Mouse (Mus musculus): ENCODE measurements around the gene Rad54l2.

The Rad54l2 gene

GRCm38 (mm10) chr9:106788812-106789321 lies at the start of gene Rad54l2:
Gene Rad54l2, minus strand, starts transcription at chr9:106789194.
- peak; percentile 86 for DNase-seq (ENCODE audit: low spot score)

DNA sequence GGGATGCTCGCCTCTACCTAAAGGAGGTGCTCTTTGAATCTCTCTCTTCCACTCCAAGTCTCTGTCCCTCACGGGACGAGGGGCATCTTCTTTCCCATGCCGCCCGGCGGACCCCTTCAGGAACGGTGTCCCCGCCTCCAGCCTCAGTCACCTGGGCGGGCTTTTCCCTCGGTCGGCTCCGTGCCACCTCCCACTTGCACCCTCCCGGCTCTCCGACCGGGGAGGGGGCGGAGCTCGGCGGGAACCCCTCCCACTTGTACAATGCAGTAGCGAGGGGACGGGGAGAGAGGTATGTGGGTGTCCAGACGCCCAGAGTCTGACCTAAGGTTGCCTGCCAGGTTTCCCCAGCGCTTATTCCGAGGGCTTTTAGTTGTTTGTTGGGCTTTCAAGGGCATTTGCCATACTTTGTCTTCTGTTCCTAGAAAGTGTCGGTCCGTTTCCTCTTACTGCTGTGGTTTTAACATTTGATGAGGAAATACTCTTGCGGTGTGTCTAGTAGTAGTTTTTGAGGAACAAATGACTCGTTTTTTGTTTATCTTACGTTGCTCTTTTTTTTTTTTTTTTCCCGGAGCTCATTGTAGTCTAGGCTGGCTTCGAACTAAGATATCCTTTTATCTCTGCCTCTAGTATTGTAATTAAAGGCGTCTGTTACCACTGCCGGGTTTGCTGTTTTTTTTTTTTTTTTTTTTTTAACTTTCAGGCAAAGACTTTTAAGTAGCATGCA lies 33.5 kb upstream of the Rad54l2 start:
- peak; percentile 91 for DNase-seq (ENCODE audit: low spot score)

DNA sequence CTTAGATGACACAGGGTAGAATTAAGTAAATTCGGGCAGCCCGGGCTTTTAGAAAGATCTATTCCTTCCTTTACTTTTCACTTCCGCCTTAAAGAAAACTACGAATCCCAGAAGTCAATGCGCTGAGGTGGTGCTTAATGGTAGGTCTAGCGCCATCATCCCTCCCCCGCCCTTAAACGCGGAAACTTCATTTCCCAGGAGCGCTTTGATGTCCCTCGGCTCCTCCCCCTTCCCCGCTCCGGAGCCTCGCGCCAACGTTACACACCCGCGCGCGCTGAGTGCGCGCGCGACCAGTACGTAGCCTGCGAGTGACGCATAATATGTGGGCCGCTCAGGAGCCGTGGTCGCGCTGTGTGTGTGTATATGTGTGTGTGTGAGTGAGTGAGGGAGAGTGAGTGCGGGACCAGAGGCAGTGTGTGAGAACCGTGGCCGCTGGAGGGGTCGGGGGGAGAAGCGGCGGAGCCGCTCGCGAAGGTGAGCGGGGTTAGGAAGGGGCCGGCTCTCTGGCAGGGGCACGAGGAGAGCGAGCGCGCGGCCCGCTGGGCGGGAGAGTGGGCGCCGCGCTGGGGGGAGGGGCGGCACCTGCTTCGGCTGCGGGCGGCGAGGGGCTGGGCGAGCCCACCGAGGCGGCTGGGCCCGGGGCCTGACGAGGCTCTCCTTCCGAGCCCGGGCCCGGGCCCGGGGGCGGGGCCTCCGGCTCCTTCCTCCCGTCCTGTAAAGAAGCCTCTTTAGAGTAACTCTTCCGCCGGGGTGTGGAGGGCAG lies 32.8 kb upstream of the Rad54l2 start, which contains the start of gene Dcaf1:
TSS of gene Dcaf1 (plus strand) at position 257 of the 763 bp plus-strand sequence.
- DNase-seq (ENCODE audit: low spot score), result peak; percentile 95

GRCm38 (mm10) chr9:106821050-106821617 lies 32.1 kb upstream of the Rad54l2 start:
- DNase-seq (ENCODE audit: low spot score), result no peak

DNA sequence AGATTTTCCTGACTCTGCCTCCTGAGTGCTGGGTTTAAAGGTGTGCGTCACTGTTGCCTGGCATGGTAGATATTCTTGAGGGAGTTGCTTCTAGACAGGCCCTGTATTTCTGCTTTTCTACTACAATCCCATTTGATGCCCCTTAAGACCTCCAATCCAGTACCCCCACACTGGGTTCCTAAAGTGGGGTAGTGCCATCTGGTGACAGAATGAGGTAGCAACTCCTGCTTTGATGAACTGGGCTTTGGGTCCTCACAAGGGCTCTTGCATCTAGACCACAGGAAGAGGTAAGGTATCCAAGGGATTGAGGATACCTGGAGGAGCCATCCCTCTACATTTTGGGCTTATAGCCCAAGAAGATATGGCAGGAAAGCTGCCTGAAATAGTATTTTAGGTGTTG lies 30.2 kb upstream of the Rad54l2 start:
- DNase-seq (ENCODE audit: low spot score), result no peak

- no peak for DNase-seq (ENCODE audit: low spot score)
These were observed 29.2 kb upstream of the Rad54l2 start for GRCm38 (mm10) chr9:106818191-106818590.

DNA sequence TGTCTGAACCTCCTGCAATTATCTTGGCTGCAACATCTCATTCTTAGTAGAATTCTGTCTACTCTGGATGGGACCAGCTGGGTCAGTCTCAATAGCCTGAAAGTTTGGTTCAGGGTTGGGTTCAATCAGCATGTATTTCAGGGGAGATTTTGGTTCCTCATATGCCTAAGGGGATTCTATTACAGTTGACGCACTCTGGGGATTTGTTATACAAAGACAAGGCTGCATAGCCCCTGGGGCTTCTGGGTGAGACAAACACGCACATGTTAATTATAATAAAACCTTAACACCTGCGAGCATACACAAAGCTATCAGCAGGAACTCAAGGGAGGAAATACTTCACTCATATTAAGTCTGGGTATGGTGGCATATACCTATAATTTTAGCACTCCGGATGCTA lies 17.5 kb upstream of the Rad54l2 start:
- no peak for DNase-seq (ENCODE audit: low spot score)

GRCm38 (mm10) chr9:106790831-106791230 lies 1.8 kb upstream of the Rad54l2 start:
- no peak for DNase-seq (ENCODE audit: low spot score)

GRCm38 (mm10) chr9:106789363-106789762 lies 369 bp upstream of the Rad54l2 start:
- no peak for DNase-seq (ENCODE audit: low spot score)

DNA sequence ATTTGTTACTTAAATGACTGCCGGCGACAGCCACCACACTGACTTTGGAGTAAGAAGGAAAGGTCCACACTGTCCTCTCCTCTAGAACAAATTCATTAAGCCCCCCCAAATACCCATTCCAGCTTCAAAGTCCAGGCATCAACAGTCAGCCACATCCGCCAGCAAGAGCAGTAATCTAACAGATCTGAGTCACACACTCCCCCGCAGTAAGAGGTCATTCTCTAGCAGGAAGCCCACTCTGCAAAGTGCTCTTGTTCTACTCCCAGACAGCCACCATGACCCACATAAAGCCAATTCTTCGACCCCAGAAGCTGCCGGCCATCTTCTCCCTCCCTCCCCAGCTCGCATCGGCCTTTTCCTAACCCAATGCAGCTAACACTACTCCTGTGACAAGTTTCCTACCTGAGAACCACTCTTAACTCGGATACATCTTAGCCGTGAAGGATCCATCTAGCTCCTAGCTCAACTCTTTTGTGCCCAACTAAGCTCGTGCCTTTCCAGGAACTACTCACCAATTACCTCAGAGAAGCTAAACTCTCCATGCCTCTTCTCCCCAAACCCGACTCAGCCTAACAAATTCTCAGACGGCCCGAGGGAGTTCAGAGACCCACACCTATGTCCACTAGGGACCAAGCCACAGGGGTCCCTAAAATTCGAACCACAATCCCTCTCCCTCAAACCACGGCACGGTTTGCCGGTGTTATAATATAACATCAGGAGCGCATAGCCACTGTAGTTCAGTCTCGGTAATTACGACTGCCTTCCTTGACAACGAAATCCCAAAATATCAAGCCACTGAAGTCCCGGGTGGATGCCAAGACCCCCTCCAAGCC lies 799 bp downstream of the Rad54l2 start:
- no peak for DNase-seq (ENCODE audit: low spot score)

DNA sequence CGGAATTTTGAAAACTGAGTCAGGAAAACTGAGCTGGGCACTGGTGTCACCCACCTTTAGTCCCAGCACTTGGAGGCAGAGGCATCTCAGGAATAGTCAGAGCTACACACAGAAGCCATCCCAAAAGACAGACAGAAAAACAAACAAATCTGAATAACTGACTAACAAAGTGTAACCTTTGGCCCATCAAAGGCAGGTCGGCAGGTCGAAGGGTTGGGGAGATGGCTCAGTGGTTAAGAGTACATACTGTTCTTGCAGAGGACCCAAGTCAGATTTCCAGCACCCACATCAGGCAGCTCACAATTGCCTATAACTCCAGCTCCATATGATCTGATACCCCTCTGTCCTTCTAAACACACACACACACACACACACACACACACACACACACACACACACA lies 3.8 kb downstream of the Rad54l2 start:
- DNase-seq (ENCODE audit: low spot score), result no peak

- no peak for DNase-seq (ENCODE audit: low spot score)
These were observed 5.4 kb downstream of the Rad54l2 start for GRCm38 (mm10) chr9:106783554-106783953.

DNA sequence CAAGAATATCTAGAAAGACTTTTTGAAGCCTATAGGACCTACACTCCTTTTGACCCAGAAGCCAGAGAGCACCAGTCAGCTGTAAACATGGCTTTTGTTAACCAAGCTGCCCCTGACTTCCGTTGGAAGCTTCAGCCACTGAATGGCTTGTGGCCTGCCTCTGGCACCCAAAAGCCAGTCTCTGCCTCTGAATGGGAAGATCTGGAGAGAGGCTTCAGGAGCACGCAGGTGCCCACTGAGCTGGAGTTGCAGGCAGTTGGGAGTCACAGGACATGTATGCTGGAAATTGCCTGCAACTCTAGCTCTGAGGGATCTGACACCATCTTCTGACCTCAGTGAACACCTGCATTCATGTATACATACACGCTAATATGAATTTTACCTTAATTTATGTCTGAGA lies 8.9 kb downstream of the Rad54l2 start:
- DNase-seq (ENCODE audit: low spot score), result no peak

DNA sequence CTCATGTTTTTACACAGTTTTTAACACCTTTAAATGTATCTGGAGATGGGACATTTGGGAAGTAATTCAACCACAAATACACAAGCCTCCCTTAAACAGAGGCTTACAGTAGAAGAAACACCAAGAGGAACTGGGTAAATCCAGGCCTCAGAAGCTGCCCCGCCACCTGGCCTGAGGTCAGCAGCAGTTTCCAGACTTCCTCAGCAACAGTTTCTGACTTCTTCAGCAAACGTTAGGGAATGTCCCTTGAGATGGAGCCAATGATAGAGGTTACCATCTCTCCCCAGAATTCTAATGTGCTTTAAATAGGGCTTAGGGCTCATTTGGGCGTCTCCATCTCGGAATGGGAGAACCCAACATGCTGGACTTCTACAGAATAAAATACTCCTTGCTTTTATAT lies 10.7 kb downstream of the Rad54l2 start:
- no peak for DNase-seq (ENCODE audit: low spot score)

DNA sequence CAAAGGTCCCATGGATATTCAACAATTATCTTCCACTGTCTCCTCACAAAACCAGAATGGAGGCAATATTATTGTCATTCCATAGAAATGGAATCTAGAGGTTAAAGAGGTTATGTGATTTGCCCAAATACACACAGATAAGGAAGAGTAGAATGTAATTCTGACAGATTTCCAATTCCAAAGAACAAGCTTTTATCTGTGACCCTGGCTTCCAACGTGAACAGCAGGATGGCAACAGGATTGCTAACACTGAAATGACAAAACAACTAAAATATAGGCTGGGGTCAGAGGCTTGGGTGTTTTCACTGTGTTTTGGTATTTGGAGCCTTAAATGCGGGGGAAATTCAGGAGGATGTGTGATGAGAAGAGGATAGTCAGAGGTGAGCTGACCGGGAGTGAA lies 11.6 kb downstream of the Rad54l2 start:
- DNase-seq (ENCODE audit: low spot score), result no peak

DNA sequence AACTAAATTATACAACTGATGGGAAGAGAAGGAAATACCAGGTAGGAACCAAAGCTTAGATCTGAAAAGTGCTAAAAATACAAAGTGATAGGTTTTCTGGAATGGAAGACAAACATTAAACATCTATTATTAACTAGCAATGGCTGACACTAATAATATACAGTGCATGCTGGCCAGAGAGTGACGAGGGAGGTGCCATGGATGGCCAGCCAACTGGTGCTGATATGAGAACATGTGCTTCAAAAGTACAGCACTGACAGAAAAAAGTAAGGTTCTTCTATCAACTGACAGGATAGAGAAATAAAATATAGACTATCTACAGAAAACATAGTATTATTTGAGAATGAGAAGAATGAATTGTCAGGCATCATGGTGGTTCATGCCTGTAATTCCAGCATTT lies 12.9 kb downstream of the Rad54l2 start:
- no peak for DNase-seq (ENCODE audit: low spot score)

- DNase-seq (ENCODE audit: low spot score), result no peak
These were observed 17.2 kb downstream of the Rad54l2 start for GRCm38 (mm10) chr9:106771770-106772169.

GRCm38 (mm10) chr9:106770216-106770615 lies 18.8 kb downstream of the Rad54l2 start:
- DNase-seq (ENCODE audit: low spot score), result no peak

- DNase-seq (ENCODE audit: low spot score), result no peak
These were observed 19.2 kb downstream of the Rad54l2 start for GRCm38 (mm10) chr9:106769781-106770180.

GRCm38 (mm10) chr9:106756421-106756820 lies 32.6 kb downstream of the Rad54l2 start:
- no peak for DNase-seq (ENCODE audit: low spot score)

DNA sequence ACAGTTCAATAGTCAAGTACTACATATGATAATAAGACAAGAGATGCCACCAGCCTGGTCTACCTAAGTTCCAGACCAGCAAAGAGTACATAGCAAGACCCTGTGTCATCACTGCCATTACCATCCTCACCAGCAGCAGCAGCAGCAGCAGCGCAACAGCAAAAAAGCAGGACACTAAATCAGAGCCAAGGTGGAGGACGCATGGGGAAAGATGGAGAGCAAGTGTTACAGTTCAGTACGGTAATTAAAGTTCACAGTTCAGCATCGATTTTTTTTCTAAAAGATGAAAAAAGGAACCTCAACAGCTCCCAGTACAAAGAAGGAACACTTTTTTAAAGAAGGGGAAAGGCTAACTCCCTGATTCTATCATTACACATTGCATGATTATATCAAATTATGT lies 33.2 kb downstream of the Rad54l2 start:
- no peak for DNase-seq (ENCODE audit: low spot score)

- no peak for DNase-seq (ENCODE audit: low spot score)
These were observed 34.7 kb downstream of the Rad54l2 start for GRCm38 (mm10) chr9:106754311-106754710.

All from testis, postnatal 14 days (tissue).